In genomic region chr11:56727556-56727955, GRCm38 (mm10) we compare ENCODE assay signal across 22 mouse cellular contexts.
A peak's percentile ranks its signal among the peaks of the same experiment; 100 is the strongest.
DNase-seq lines count a peak whose midpoint lies in the region; ATAC-seq and TF ChIP-seq lines count a peak whose summit lies in the region.
"Had no signal": no experiment of that assay in that cellular context is flagged by ENCODE, and none has a peak within 500 bp of the region (broad histone marks: within the 10 kb centered on the region; RNA-seq: fewer than 3 reads in every experiment).

No protein-coding gene starts in this region.

- H3K9me3 ChIP-seq in lung, postnatal 0 days (ENCODE audit: low read length): no peaks in the 10 kb centered on the region
- H3K9me3 ChIP-seq: embryonic facial prominence, embryonic 15.5 days; forebrain, embryonic 10.5 days; heart, embryonic 15.5 days; hindbrain, embryonic 12.5 days had no signal

- no peak for TF ChIP-seq POLR2A in heart, adult 2 months (IDR thresholded peaks at IDR 0.05; ENCODE audit: insufficient read depth, low read depth, low read length)

- TF ChIP-seq CTCF in heart, adult 2 months (IDR thresholded peaks at IDR 0.05): no peak
- no peak for TF ChIP-seq CTCF in lung, postnatal 0 days (IDR thresholded peaks at IDR 0.05)

- intact Hi-C loops in heart, adult 2 months (cut with DNase I): no loop called here
- intact Hi-C loops in heart, postnatal 25 days (cut with DNase I): no loop called here
- intact Hi-C loops in left cerebral cortex, postnatal 14 days (cut with DNase I): no loop called here

- H3K4me1 ChIP-seq in heart, adult 2 months (ENCODE audit: control insufficient read depth, insufficient read depth, low read length): peaks cover 3% of the 10 kb centered on the region
- no peaks in the 10 kb centered on the region for H3K4me1 ChIP-seq in lung, postnatal 0 days (ENCODE audit: insufficient read depth, low read depth, low read length)
- H3K4me1 ChIP-seq: embryonic facial prominence, embryonic 15.5 days; heart, embryonic 15.5 days; hindbrain, embryonic 12.5 days had no signal

- DNase-seq in embryo, embryonic 10 days (ENCODE audit: low spot score): peak; percentile 8
- DNase-seq in embryo, embryonic 10.5 days (ENCODE audit: low spot score): no peak
- no peak for DNase-seq in heart, adult 2 months
- DNase-seq in heart, postnatal 25 days (ENCODE audit: low spot score): no peak
- DNase-seq in lung, postnatal 0 days (ENCODE audit: low spot score): peak; percentile 28
- DNase-seq in lung, postnatal 14 days: no peak
- DNase-seq in left cerebral cortex, postnatal 14 days (ENCODE audit: low spot score in 2 of 2): no peak
- DNase-seq: adrenal gland, adult 2 months; adrenal gland, postnatal 25 days; cerebellum, adult 2 months; gastrocnemius, postnatal 25 days; kidney, adult 11 months had no signal

- WGBS in heart, adult 2 months: 54% methylated on average over 4 of the region's 4 CpGs
- 42% methylated on average over 4 of the region's 4 CpGs for WGBS in lung, postnatal 0 days

- no peaks in the 10 kb centered on the region for H3K27me3 ChIP-seq in heart, adult 2 months (ENCODE audit: control insufficient read depth, insufficient read depth, low read length)
- H3K27me3 ChIP-seq in lung, postnatal 0 days (replicated peaks; ENCODE audit: insufficient read depth, low read length): no peaks in the 10 kb centered on the region
- H3K27me3 ChIP-seq: embryonic facial prominence, embryonic 15.5 days; heart, embryonic 15.5 days; hindbrain, embryonic 12.5 days; Patski had no signal

- H3K9ac ChIP-seq in heart, adult 2 months (ENCODE audit: low read depth, low read length): no peak overlapping the region
- H3K9ac ChIP-seq in lung, postnatal 0 days (replicated peaks; ENCODE audit: low read depth): no peak overlapping the region
- H3K9ac ChIP-seq: embryonic facial prominence, embryonic 15.5 days; heart, embryonic 15.5 days; hindbrain, embryonic 12.5 days had no signal

- no peaks in the 10 kb centered on the region for H3K79me2 ChIP-seq in heart, adult 2 months (replicated peaks; ENCODE audit: control insufficient read depth, insufficient read depth, low read length)

- ATAC-seq in lung, postnatal 0 days: peak; percentile 34; the same call in 1 of the 2 replicates
- ATAC-seq: activated CD4-positive, CD25-positive, alpha-beta regulatory T cell, adult 4 months; forebrain, embryonic 14.5 days; hindbrain, postnatal 0 days; Patski had no signal

- no peaks in the 10 kb centered on the region for H3K36me3 ChIP-seq in heart, adult 2 months (ENCODE audit: control insufficient read depth, insufficient read depth, low read length)
- no peaks in the 10 kb centered on the region for H3K36me3 ChIP-seq in lung, postnatal 0 days (ENCODE audit: insufficient read depth, low read length)
- H3K36me3 ChIP-seq: embryonic facial prominence, embryonic 15.5 days; forebrain, embryonic 10.5 days; heart, embryonic 15.5 days; hindbrain, embryonic 12.5 days had no signal

- no peak for TF ChIP-seq EP300 in heart, adult 2 months (IDR thresholded peaks at IDR 0.05; ENCODE audit: insufficient read depth, low read depth, low read length)
- TF ChIP-seq EP300 in lung, postnatal 0 days (IDR thresholded peaks at IDR 0.05): no peak

- H3K4me2 ChIP-seq in lung, postnatal 0 days (replicated peaks; ENCODE audit: low read depth, low read length): no peak overlapping the region
- H3K4me2 ChIP-seq: embryonic facial prominence, embryonic 15.5 days; heart, embryonic 15.5 days; hindbrain, embryonic 12.5 days had no signal

- no peak overlapping the region for H3K4me3 ChIP-seq in heart, adult 2 months
- H3K4me3 ChIP-seq in lung, postnatal 0 days (ENCODE audit: low read depth, low read length): no peak overlapping the region
- H3K4me3 ChIP-seq: embryonic facial prominence, embryonic 15.5 days; erythroblast, embryonic 14.5 days; forebrain, embryonic 10.5 days; gastrocnemius, adult 2 months; heart, embryonic 15.5 days; hindbrain, embryonic 12.5 days had no signal

- peak overlapping the region; percentile 54 for H3K27ac ChIP-seq in heart, adult 2 months
- H3K27ac ChIP-seq in lung, postnatal 0 days (ENCODE audit: low read length): peak overlapping the region; percentile 47; the same call in 1 of the 2 replicates
- H3K27ac ChIP-seq: embryonic facial prominence, embryonic 15.5 days; forebrain, embryonic 10.5 days; gastrocnemius, adult 2 months; heart, embryonic 15.5 days; hindbrain, embryonic 12.5 days; hindbrain, postnatal 0 days had no signal

Comparison
In these comparisons a context has a peak if more than half of its experiments do, and no peak if none do; other contexts are left out.
1. DNase-seq: peak in embryo, embryonic 10 days (single experiment) and lung, postnatal 0 days (single experiment); none in embryo, embryonic 10.5 days (single experiment), heart, adult 2 months (0 of 2), heart, postnatal 25 days (single experiment), lung, postnatal 14 days (single experiment) and left cerebral cortex, postnatal 14 days (0 of 2).